Mouse (Mus musculus): ENCODE results near the gene Aff3.

Aff3 gene

GRCm38 (mm10) chr1:38657606-38658005 is 7.1 kb downstream of the Aff3 start:
- DNase-seq (ENCODE audit: low spot score): no peak

GRCm38 (mm10) chr1:38654981-38655540 is 9.7 kb downstream of the Aff3 start:
- DNase-seq (ENCODE audit: low spot score): no peak

DNA sequence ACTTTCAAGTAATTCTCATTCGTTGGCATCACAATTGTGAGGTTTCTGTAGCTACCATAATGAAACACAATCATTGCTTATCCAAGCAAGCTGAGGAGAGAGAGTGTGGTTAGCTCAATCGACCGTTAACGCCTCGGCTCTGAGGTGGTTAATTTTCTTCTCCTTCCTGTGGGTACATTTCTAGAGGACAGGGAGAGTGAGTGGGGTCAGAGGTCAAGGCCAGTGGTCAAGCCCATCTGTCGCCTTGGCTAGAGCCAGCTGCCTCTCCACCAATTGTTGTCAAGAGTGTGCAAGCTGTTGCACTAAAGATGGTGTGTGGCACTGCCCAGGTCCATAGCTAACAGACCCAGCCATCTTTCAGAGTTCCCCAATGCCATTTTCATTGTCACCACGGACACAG is 14.7 kb downstream of the Aff3 start:
- DNase-seq (ENCODE audit: low spot score): no peak

- DNase-seq (ENCODE audit: low spot score): no peak
Observed at GRCm38 (mm10) chr1:38649174-38649573, 15.6 kb downstream of the Aff3 start.

- DNase-seq (ENCODE audit: low spot score): no peak
Observed at GRCm38 (mm10) chr1:38642288-38642687, 22.5 kb downstream of the Aff3 start.

- no peak for DNase-seq (ENCODE audit: low spot score)
Observed at GRCm38 (mm10) chr1:38639669-38640068, 25.1 kb downstream of the Aff3 start.

- no peak for DNase-seq (ENCODE audit: low spot score)
Observed at GRCm38 (mm10) chr1:38635596-38635995, 29.2 kb downstream of the Aff3 start.

GRCm38 (mm10) chr1:38634081-38634480 is 30.7 kb downstream of the Aff3 start:
- no peak for DNase-seq (ENCODE audit: low spot score)

DNA sequence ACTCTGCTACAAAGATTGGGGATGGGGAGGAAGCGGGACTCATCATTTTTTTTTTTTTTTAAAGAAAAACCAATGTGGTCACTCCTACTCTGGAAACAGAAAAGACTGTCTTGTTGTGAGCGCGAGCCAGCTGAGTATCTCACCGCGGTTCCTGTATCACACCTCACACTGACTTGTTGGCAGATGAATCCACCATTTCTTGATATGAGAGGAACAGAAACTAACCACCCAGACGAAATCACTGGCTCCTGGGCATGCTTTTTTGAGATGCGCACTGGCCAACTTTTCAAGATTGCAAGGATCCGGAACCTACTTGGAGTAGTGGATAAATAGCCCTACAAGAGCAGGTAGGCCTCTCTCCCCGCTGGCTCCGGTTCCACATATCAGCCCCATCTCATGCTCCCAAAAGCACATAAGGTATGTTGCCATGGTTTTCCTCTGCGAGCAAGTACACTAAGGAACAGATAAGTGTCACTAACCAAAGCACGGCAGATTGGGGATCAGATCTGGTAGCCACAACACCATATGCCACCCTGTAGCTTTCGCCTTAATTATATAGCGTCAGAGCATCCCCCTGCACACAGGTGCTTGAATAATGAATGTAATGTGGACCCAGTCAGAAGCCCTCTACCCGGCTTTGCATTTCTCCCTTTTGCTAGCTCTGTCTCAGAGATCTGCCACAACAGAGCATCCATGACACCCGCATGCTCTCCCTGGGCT is 32.1 kb downstream of the Aff3 start:
- DNase-seq (ENCODE audit: low spot score): no peak

- DNase-seq (ENCODE audit: low spot score): no peak
Observed at GRCm38 (mm10) chr1:38631501-38632279, 33.1 kb downstream of the Aff3 start.

- no peak for DNase-seq (ENCODE audit: low spot score)
Observed at GRCm38 (mm10) chr1:38628901-38629585, 35.7 kb downstream of the Aff3 start.

DNA sequence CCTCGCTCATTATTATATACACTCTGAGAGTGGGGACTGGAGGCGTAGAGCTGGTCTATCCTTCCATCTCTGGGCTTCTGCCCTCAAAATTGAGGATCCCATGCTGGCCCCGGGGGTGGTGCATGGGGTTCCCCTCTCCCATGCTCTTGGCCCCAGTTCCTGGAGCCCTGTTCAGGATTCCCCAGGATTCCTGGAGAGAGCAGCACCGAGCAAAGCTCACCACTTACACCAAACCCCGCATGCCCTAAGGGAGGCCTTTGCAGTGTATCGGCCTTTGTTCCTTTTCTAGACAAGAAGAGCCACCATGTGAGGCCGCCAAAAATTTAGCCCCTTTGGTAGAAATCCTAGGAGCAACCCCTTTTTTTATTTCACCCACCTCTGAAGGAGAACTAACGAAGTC is 36.3 kb downstream of the Aff3 start:
- no peak for DNase-seq (ENCODE audit: low spot score)

DNA sequence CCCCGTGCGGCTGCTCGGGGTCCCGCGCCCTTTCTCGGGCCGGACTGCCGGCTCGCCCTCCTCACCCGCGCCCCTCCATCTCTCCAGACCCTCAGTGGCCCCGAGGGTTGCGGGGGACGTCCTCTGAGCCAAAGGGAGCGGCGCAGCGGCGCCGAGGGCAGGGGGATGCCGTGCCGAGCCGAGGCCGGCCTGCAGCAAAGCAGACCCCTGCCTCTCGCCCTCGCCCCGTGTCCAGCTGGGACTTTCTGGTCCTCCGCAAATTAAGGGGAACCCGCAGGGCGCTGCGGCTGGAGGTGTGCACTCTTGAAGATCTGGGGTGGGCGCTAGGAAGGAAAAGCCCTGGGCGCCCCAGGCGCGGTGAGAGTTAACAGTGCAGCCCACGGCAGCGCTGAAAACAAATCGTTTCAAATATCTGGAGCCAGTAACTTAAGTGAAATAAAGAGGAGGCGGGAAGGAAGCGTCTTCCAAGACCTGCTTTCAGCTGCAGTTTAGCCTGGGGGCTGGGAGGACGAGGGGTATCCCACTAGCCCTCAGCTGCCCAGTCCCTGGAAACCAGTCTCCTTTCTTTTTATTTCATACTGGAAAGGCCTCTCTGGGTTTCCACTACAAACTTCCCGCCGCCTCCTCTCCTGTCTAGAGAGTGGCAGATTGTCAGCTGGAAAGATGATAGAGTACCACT is 36.9 kb downstream of the Aff3 start:
- DNase-seq (ENCODE audit: low spot score): peak; percentile 13

DNA sequence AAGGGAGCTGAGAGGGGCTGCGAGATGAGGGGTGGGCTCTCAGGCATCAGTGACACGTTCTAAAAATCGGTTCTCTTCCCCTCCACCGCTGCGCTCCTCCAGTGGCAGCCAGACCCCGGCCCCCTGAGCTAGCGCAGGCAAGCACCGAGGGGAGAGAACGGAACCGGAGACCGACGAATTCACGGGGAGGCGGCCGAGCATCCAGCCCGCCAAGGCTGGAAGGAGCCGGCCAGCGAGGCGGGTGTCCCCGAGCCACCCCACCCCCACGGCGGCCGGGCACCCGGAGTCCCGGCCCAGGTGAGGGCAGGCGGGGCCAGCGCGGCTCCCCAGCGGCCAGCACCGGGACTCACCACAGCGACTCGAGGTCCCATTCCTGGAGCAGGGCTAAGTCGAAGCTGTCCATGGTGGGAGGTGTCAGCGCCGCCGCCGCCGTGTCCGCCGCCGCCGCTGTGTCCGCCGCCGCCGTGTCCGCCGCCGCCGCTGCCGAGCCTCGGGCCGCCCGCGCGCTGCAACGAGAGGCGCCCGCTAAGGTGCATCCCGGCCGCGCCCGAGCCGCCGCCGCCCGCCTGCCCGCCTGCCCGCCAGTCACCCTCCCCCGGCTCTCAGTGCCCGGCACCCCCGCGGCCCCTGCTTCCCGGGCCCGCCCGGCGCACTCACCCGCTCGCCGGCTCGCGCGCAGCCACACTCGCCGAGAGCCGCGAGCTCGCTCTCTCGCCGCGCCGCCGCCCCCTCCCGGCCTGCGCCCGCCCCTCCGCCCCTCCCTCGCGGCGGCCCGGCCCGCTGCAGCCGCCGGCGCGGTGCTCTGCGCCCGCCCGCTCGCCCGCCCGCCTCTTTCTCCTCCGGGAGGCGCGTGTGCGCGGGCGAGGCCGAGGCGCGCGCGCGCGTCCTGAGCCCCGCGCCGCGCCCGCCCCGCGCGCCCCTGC is 37.8 kb downstream of the Aff3 start:
- DNase-seq (ENCODE audit: low spot score): peak; percentile 33

DNA sequence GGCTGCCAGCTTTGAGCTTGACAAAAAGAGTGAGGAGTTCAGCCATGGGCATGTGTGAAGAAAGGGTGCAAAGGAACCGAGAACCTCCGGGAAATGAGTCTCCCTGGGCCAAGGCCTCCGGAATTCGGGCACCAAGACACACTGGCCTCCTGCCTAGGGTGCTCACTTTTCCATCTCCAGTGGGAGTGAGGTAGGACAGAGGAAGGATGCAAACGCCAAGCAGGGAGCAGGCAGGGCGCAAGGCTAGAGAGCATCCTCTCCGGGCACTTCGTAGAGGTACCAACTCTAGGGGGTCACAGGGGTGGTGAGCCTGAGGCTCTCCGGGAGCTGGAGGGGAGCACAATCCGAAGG is 38.4 kb downstream of the Aff3 start:
- no peak for DNase-seq (ENCODE audit: low spot score)

- no peak for DNase-seq (ENCODE audit: low spot score)
Observed at GRCm38 (mm10) chr1:38621840-38622239, 42.9 kb downstream of the Aff3 start.

- no peak for DNase-seq (ENCODE audit: low spot score)
Observed at GRCm38 (mm10) chr1:38620401-38620800, 44.4 kb downstream of the Aff3 start.

GRCm38 (mm10) chr1:38606741-38607140 is 58.0 kb downstream of the Aff3 start:
- no peak for DNase-seq (ENCODE audit: low spot score)

GRCm38 (mm10) chr1:38605426-38605825 is 59.3 kb downstream of the Aff3 start:
- no peak for DNase-seq (ENCODE audit: low spot score)

- DNase-seq (ENCODE audit: low spot score): no peak
Observed at GRCm38 (mm10) chr1:38604611-38605010, 60.1 kb downstream of the Aff3 start.
